Comparison of ENCODE assay signal across 8 mouse cellular contexts in genomic region chr15:78826213-78827204, GRCm38 (mm10). TPM values are rescaled to one million over a fixed set of nuclear protein-coding genes. Genes with fewer than 3 reads are reported as not detected.
DNase-seq lines count a peak whose midpoint lies in the region; ATAC-seq and TF ChIP-seq lines count a peak whose summit lies in the region.

No protein-coding gene starts in this region.

- H3K36me3 ChIP-seq in testis, adult 2 months (ENCODE audit: control insufficient read depth, insufficient read depth, low read length): no peaks in the 10 kb centered on the region
- no peaks in the 10 kb centered on the region for H3K36me3 ChIP-seq in hindbrain, postnatal 0 days (ENCODE audit: insufficient read depth, low read length)
- no peaks in the 10 kb centered on the region for H3K36me3 ChIP-seq in midbrain, embryonic 12.5 days
- no peaks in the 10 kb centered on the region for H3K36me3 ChIP-seq in splenic B cell, adult 2 months (ENCODE audit: control insufficient read depth, insufficient read depth, low read length, poor library complexity, severe bottlenecking)

- H3K4me3 ChIP-seq in testis, adult 2 months (ENCODE audit: control insufficient read depth, low read depth, low read length): no peak overlapping the region
- no peak overlapping the region for H3K4me3 ChIP-seq in hindbrain, postnatal 0 days (ENCODE audit: low read length)
- no peak overlapping the region for H3K4me3 ChIP-seq in midbrain, embryonic 12.5 days

- no peak overlapping the region for H3K4me2 ChIP-seq in hindbrain, postnatal 0 days (ENCODE audit: low read depth, low read length)
- no peak overlapping the region for H3K4me2 ChIP-seq in midbrain, embryonic 12.5 days (replicated peaks)

- TF ChIP-seq CTCF in testis, adult 2 months (IDR thresholded peaks at IDR 0.05; ENCODE audit: control insufficient read depth, insufficient read depth, insufficient replicate concordance, low read depth, low read length): peak; percentile 64; the same call in 1 of the 2 replicates
- TF ChIP-seq CTCF in hindbrain, postnatal 0 days (IDR thresholded peaks at IDR 0.05; ENCODE audit: low read depth): peak; percentile 94

- no peak for TF ChIP-seq POLR2A in testis, adult 2 months (IDR thresholded peaks at IDR 0.05; ENCODE audit: control insufficient read depth, low read depth, low read length)

- no peak for DNase-seq in testis, postnatal 14 days (ENCODE audit: low spot score)
- peak; percentile 67 for DNase-seq in cerebellum, adult 9-11 months
- DNase-seq in frontal cortex, postnatal 25 days (ENCODE audit: low spot score in 2 of 2): peak; percentile 49 to 51
- DNase-seq in hindbrain, postnatal 0 days (ENCODE audit: low spot score): peak; percentile 89
- DNase-seq in left cerebral cortex, postnatal 4 days: peak; percentile 81
- peak; percentile 72 for DNase-seq in splenic B cell, adult 2 months (ENCODE audit: low read depth, low spot score)

- WGBS in hindbrain, postnatal 0 days: 21% methylated on average over 28 of the region's 28 CpGs
- WGBS in midbrain, embryonic 12.5 days: 24% methylated on average over 28 of the region's 28 CpGs

- intact Hi-C loops in left cerebral cortex, postnatal 4 days (cut with DNase I): no loop called here

- H3K27me3 ChIP-seq in testis, adult 2 months (ENCODE audit: control insufficient read depth, insufficient read depth, low read length): no peaks in the 10 kb centered on the region
- no peaks in the 10 kb centered on the region for H3K27me3 ChIP-seq in hindbrain, postnatal 0 days (ENCODE audit: insufficient read depth, low read length)
- peaks cover 39% of the 10 kb centered on the region for H3K27me3 ChIP-seq in midbrain, embryonic 12.5 days
- H3K27me3 ChIP-seq in splenic B cell, adult 2 months (ENCODE audit: control insufficient read depth, insufficient read depth, low read length, poor library complexity, severe bottlenecking): no peaks in the 10 kb centered on the region

- H3K27ac ChIP-seq in testis, adult 2 months (ENCODE audit: control insufficient read depth, insufficient read depth, low read depth, low read length): no peak overlapping the region
- H3K27ac ChIP-seq in hindbrain, postnatal 0 days: no peak overlapping the region
- H3K27ac ChIP-seq in midbrain, embryonic 12.5 days (replicated peaks): no peak overlapping the region

- H3K4me1 ChIP-seq in testis, adult 2 months (ENCODE audit: control insufficient read depth, insufficient read depth, low read length): no peaks in the 10 kb centered on the region
- no peaks in the 10 kb centered on the region for H3K4me1 ChIP-seq in hindbrain, postnatal 0 days (ENCODE audit: insufficient read depth, low read length)
- H3K4me1 ChIP-seq in midbrain, embryonic 12.5 days: 0 out of 2 replicates have a peak, but pooled peaks cover 2% of the 10 kb centered on the region

- H3K9me3 ChIP-seq in hindbrain, postnatal 0 days (ENCODE audit: low read length): no peaks in the 10 kb centered on the region
- H3K9me3 ChIP-seq in midbrain, embryonic 12.5 days: no peaks in the 10 kb centered on the region

- ATAC-seq in hindbrain, postnatal 0 days: peak; percentile 72
- ATAC-seq in midbrain, embryonic 12.5 days (ENCODE audit: low FRiP score, low read depth): 0 out of 2 replicates have a peak, but pooled peaks have one; percentile 38

- H3K9ac ChIP-seq in hindbrain, postnatal 0 days (replicated peaks; ENCODE audit: low read length): no peak overlapping the region
- no peak overlapping the region for H3K9ac ChIP-seq in midbrain, embryonic 12.5 days (replicated peaks)

RNA-seq across cellular contexts. Expression of gene Cdc42ep1, which starts 15.9 kb away (rescaled TPM):
- polyA plus RNA-seq in testis, adult 2 months (2012; rRNA removed): 2.5 and 2.9 TPM in 2 replicates
- total RNA-seq in hindbrain, postnatal 0 days (2014; rRNA removed): 20.6 and 22.5 TPM in 2 replicates
- 18.1 TPM in 2 replicates for polyA plus RNA-seq in hindbrain, postnatal 0 days (2015; fragmentation: Nextera tagmentation; extraction: Ambion mirVana)
- total RNA-seq in left cerebral cortex, postnatal 4 days (2021): 1 to 10 TPM; 8.3 to 9.1 TPM
- 11.5 and 11.9 TPM in 2 replicates for polyA plus RNA-seq in midbrain, embryonic 12.5 days (2016; fragmentation: Nextera tagmentation; extraction: Ambion mirVana)

RNA-seq across cellular contexts. Expression of gene Card10, which starts 23.7 kb away (rescaled TPM):
- 5.0 and 5.9 TPM in 2 replicates for polyA plus RNA-seq in testis, adult 2 months (2012; rRNA removed)
- 0.94 and 1.4 TPM in 2 replicates for total RNA-seq in hindbrain, postnatal 0 days (2014; rRNA removed)
- 2.3 and 2.6 TPM in 2 replicates for polyA plus RNA-seq in hindbrain, postnatal 0 days (2015; fragmentation: Nextera tagmentation; extraction: Ambion mirVana)
- 1 to 10 TPM; 5.2 to 5.4 TPM for total RNA-seq in left cerebral cortex, postnatal 4 days (2021)
- polyA plus RNA-seq in midbrain, embryonic 12.5 days (2016; fragmentation: Nextera tagmentation; extraction: Ambion mirVana): 2.3 and 2.6 TPM in 2 replicates

RNA-seq across cellular contexts. Expression of gene Lgals2, which starts 28.8 kb away (rescaled TPM):
- 2.2 and 2.8 TPM in 2 replicates for polyA plus RNA-seq in testis, adult 2 months (2012; rRNA removed)
- not detected in 2 replicates for total RNA-seq in hindbrain, postnatal 0 days (2014; rRNA removed)
- polyA plus RNA-seq in hindbrain, postnatal 0 days (2015; fragmentation: Nextera tagmentation; extraction: Ambion mirVana): not detected in 2 replicates
- total RNA-seq in left cerebral cortex, postnatal 4 days (2021): not detected
- polyA plus RNA-seq in midbrain, embryonic 12.5 days (2016; fragmentation: Nextera tagmentation; extraction: Ambion mirVana): 0.56 TPM in 1 of 2 replicates, not detected in the other

RNA-seq across cellular contexts. Expression of gene Gga1, which starts 50.5 kb away (rescaled TPM):
- polyA plus RNA-seq in testis, adult 2 months (2012; rRNA removed): 69.9 and 82.1 TPM in 2 replicates
- 40.0 and 47.1 TPM in 2 replicates for total RNA-seq in hindbrain, postnatal 0 days (2014; rRNA removed)
- polyA plus RNA-seq in hindbrain, postnatal 0 days (2015; fragmentation: Nextera tagmentation; extraction: Ambion mirVana): 40.1 and 41.2 TPM in 2 replicates
- total RNA-seq in left cerebral cortex, postnatal 4 days (2021): 10 to 100 TPM; 59.3 to 65.6 TPM
- polyA plus RNA-seq in midbrain, embryonic 12.5 days (2016; fragmentation: Nextera tagmentation; extraction: Ambion mirVana): 50.9 and 52.7 TPM in 2 replicates

RNA-seq across cellular contexts. Expression of gene Mfng, which starts 53.2 kb away (rescaled TPM):
- polyA plus RNA-seq in testis, adult 2 months (2012; rRNA removed): 0.75 and 0.97 TPM in 2 replicates
- 12.7 and 15.2 TPM in 2 replicates for total RNA-seq in hindbrain, postnatal 0 days (2014; rRNA removed)
- polyA plus RNA-seq in hindbrain, postnatal 0 days (2015; fragmentation: Nextera tagmentation; extraction: Ambion mirVana): 16.6 and 17.9 TPM in 2 replicates
- 1 to 10 TPM; 7.3 to 7.7 TPM for total RNA-seq in left cerebral cortex, postnatal 4 days (2021)
- 119 and 137 TPM in 2 replicates for polyA plus RNA-seq in midbrain, embryonic 12.5 days (2016; fragmentation: Nextera tagmentation; extraction: Ambion mirVana)
